In genomic region chr8:115696661-115697060, GRCm38 (mm10) we compare ENCODE assay signal across 20 mouse cellular contexts. TPM values are rescaled to one million over a fixed set of nuclear protein-coding genes. Genes with fewer than 3 reads are reported as not detected.
DNase-seq lines count a peak whose midpoint lies in the region; ATAC-seq and TF ChIP-seq lines count a peak whose summit lies in the region.
"Had no signal": no experiment of that assay in that cellular context is flagged by ENCODE, and none has a peak within 500 bp of the region (broad histone marks: within the 10 kb centered on the region; RNA-seq: fewer than 3 reads in every experiment).

No protein-coding gene starts in this region.

- no peak for TF ChIP-seq POLR2A in liver, adult 2 months (IDR thresholded peaks at IDR 0.05; ENCODE audit: extremely low read depth, insufficient read depth, low read length)

- no peak overlapping the region for H3K4me3 ChIP-seq in liver, adult 2 months (ENCODE audit: insufficient read depth, low read depth, low read length)
- H3K4me3 ChIP-seq in liver, postnatal 0 days (ENCODE audit: low read depth, low read length) = no peak overlapping the region
- H3K4me3 ChIP-seq: embryonic facial prominence, embryonic 12.5 days; forebrain, embryonic 15.5 days; heart, embryonic 10.5 days; hindbrain, embryonic 13.5 days had no signal

- H3K79me2 ChIP-seq in liver, adult 2 months (ENCODE audit: control insufficient read depth, insufficient read depth, low read length) = no peaks in the 10 kb centered on the region; the same call in 1 of the 2 replicates

- peaks cover 4% of the 10 kb centered on the region; the same call in 1 of the 2 replicates for H3K4me1 ChIP-seq in liver, adult 2 months (ENCODE audit: control insufficient read depth, insufficient read depth, low read length)
- no peaks in the 10 kb centered on the region for H3K4me1 ChIP-seq in liver, postnatal 0 days (ENCODE audit: insufficient read depth)
- H3K4me1 ChIP-seq: forebrain, embryonic 15.5 days had no signal

- 88% methylated on average over 4 of the region's 4 CpGs for WGBS in liver, adult 2 months
- WGBS in liver, postnatal 0 days (ENCODE audit: insufficient replicate concordance) = 76% methylated on average over 4 of the region's 4 CpGs

- ATAC-seq in cerebellum, adult (ENCODE audit: insufficient number of reproducible peaks, low FRiP score, low TSS enrichment) = peak; percentile 67; the same call in 1 of the 2 replicates
- ATAC-seq in liver, postnatal 0 days = no peak
- ATAC-seq: CD4-positive, CD25-positive, alpha-beta regulatory T cell, adult 4 months; forebrain, embryonic 15.5 days; hindbrain, postnatal 0 days had no signal

- no peaks in the 10 kb centered on the region for H3K9me3 ChIP-seq in liver, postnatal 0 days (ENCODE audit: low read length)
- H3K9me3 ChIP-seq: embryonic facial prominence, embryonic 12.5 days; forebrain, embryonic 15.5 days; heart, embryonic 10.5 days; hindbrain, embryonic 13.5 days had no signal

- H3K27me3 ChIP-seq in liver, adult 2 months (ENCODE audit: control insufficient read depth, insufficient read depth, low read length) = no peaks in the 10 kb centered on the region
- no peaks in the 10 kb centered on the region for H3K27me3 ChIP-seq in liver, postnatal 0 days (ENCODE audit: insufficient read depth, low read length)
- H3K27me3 ChIP-seq: embryonic facial prominence, embryonic 12.5 days had no signal

- no peak for DNase-seq in cerebellum, postnatal 4 days (ENCODE audit: low spot score in 2 of 2)
- DNase-seq in cerebellum, adult 8-10 months = peak; percentile 32
- no peak for DNase-seq in cerebellum, postnatal 14 days
- DNase-seq in liver, adult 2 months (ENCODE audit: extremely low read depth, low read depth, low spot score) = no peak
- DNase-seq in liver, postnatal 0 days = no peak
- DNase-seq in brain, adult 2 months (ENCODE audit: low read depth, low spot score) = peak; percentile 27
- DNase-seq in left cerebral cortex, postnatal 25 days (ENCODE audit: low spot score in 2 of 2) = no peak
- DNase-seq: adrenal gland, adult 8-10 months; B cell, adult 2 months; gastrocnemius, postnatal 14 days; heart, postnatal 14 days; kidney, adult 18-20 months had no signal

- no peak overlapping the region for H3K4me2 ChIP-seq in liver, postnatal 0 days (ENCODE audit: low read depth, low read length)
- H3K4me2 ChIP-seq: embryonic facial prominence, embryonic 12.5 days; forebrain, embryonic 15.5 days; hindbrain, embryonic 13.5 days had no signal

- TF ChIP-seq CTCF in liver, adult 2 months (IDR thresholded peaks at IDR 0.05; ENCODE audit: low read depth, low read length) = no peak
- TF ChIP-seq CTCF in liver, postnatal 0 days (IDR thresholded peaks at IDR 0.05; ENCODE audit: low read depth) = no peak

- H3K27ac ChIP-seq in liver, adult 2 months (replicated peaks; ENCODE audit: insufficient read depth, low read depth, low read length) = peak overlapping the region; percentile 57; the same call in 1 of the 2 replicates
- H3K27ac ChIP-seq in liver, postnatal 0 days (ENCODE audit: low read depth) = no peak overlapping the region
- H3K27ac ChIP-seq: embryonic facial prominence, embryonic 12.5 days; forebrain, embryonic 15.5 days; heart, embryonic 10.5 days; hindbrain, embryonic 13.5 days; hindbrain, postnatal 0 days had no signal

- H3K36me3 ChIP-seq in liver, adult 2 months (ENCODE audit: control insufficient read depth, insufficient read depth, low read length) = peaks cover 6% of the 10 kb centered on the region; the same call in 1 of the 2 replicates
- H3K36me3 ChIP-seq in liver, postnatal 0 days (replicated peaks; ENCODE audit: insufficient read depth, low read length) = no peaks in the 10 kb centered on the region
- H3K36me3 ChIP-seq: embryonic facial prominence, embryonic 12.5 days; forebrain, embryonic 15.5 days; G1E; heart, embryonic 10.5 days; hindbrain, embryonic 13.5 days had no signal

- intact Hi-C loops in left cerebral cortex, postnatal 25 days (cut with DNase I) = no loop called here

- H3K9ac ChIP-seq in liver, adult 2 months (ENCODE audit: low read depth, low read length) = peak overlapping the region; percentile 37; the same call in 1 of the 2 replicates
- H3K9ac ChIP-seq in liver, postnatal 0 days (replicated peaks) = no peak overlapping the region
- H3K9ac ChIP-seq: embryonic facial prominence, embryonic 12.5 days; forebrain, embryonic 15.5 days; hindbrain, embryonic 13.5 days had no signal

- no peak for TF ChIP-seq EP300 in liver, postnatal 0 days (IDR thresholded peaks at IDR 0.05; ENCODE audit: low read depth)

RNA-seq across cellular contexts. Expression of gene Maf, which starts 10.9 kb away (rescaled TPM):
- 9.9 and 10.6 TPM in 2 replicates for total RNA-seq in liver, adult 2 months (2014; rRNA removed)
- polyA plus RNA-seq in liver, adult 2 months (2012; rRNA removed) = 5.0 and 6.4 TPM in 2 replicates
- 5.9 and 6.0 TPM in 2 replicates for polyA plus RNA-seq in liver, postnatal 0 days (2015; fragmentation: Nextera tagmentation; extraction: Ambion mirVana)
- total RNA-seq in left cerebral cortex, postnatal 25 days (2021) = 10 to 100 TPM; 23.5 to 24.1 TPM
- polyA plus RNA-seq: G1E had no signal

Comparison
In these comparisons a context has a peak if more than half of its experiments do, and no peak if none do; other contexts are left out.
1. DNase-seq: peak in cerebellum, adult 8-10 months (single experiment) and brain, adult 2 months (single experiment); none in cerebellum, postnatal 4 days (0 of 2), cerebellum, postnatal 14 days (0 of 2), liver, adult 2 months (single experiment), liver, postnatal 0 days (single experiment) and left cerebral cortex, postnatal 25 days (0 of 2).